Mouse (Mus musculus): ENCODE results near the gene Dtx3l.
"Not testable (repeated sequence)": the region's sequence is repeated elsewhere in the genome, so short reads cannot be mapped to it uniquely, and the experiment has no call there.

The Dtx3l gene

GRCm38 (mm10) chr16:35924341-35924740, 14.6 kb downstream of the Dtx3l start:
- DNase-seq (ENCODE audit: low spot score), result no peak

- DNase-seq (ENCODE audit: low spot score), result no peak
Measured at GRCm38 (mm10) chr16:35923546-35924198, 15.3 kb downstream of the Dtx3l start.

- no peak for DNase-seq (ENCODE audit: low spot score)
Measured at GRCm38 (mm10) chr16:35922301-35922895, 16.6 kb downstream of the Dtx3l start.

GRCm38 (mm10) chr16:35921676-35922235, 17.2 kb downstream of the Dtx3l start:
- no peak for DNase-seq (ENCODE audit: low spot score)

- no peak for DNase-seq (ENCODE audit: low spot score)
Measured at GRCm38 (mm10) chr16:35918721-35919543, 20.0 kb downstream of the Dtx3l start.

- no peak for DNase-seq (ENCODE audit: low spot score)
Measured at GRCm38 (mm10) chr16:35914301-35914700, 24.6 kb downstream of the Dtx3l start.

- no peak for DNase-seq (ENCODE audit: low spot score)
Measured at GRCm38 (mm10) chr16:35913526-35913925, 25.4 kb downstream of the Dtx3l start.

- no peak for DNase-seq (ENCODE audit: low spot score)
Measured at GRCm38 (mm10) chr16:35911449-35911848, 27.5 kb downstream of the Dtx3l start.

GRCm38 (mm10) chr16:35907432-35908201, 31.3 kb downstream of the Dtx3l start:
- no peak for DNase-seq (ENCODE audit: low spot score)

GRCm38 (mm10) chr16:35906887-35907286, 32.1 kb downstream of the Dtx3l start:
- DNase-seq (ENCODE audit: low spot score), result no peak

GRCm38 (mm10) chr16:35905819-35906485, 33.0 kb downstream of the Dtx3l start:
- DNase-seq (ENCODE audit: low spot score), result no peak

GRCm38 (mm10) chr16:35905355-35905754, 33.6 kb downstream of the Dtx3l start:
- DNase-seq (ENCODE audit: low spot score), result no peak

GRCm38 (mm10) chr16:35904121-35904736, 34.7 kb downstream of the Dtx3l start:
- DNase-seq (ENCODE audit: low spot score), result no peak

- no peak for DNase-seq (ENCODE audit: low spot score)
Measured at GRCm38 (mm10) chr16:35903014-35903640, 35.8 kb downstream of the Dtx3l start.

GRCm38 (mm10) chr16:35900541-35900940, 38.4 kb downstream of the Dtx3l start:
- DNase-seq (ENCODE audit: low spot score), result no peak

- no peak for DNase-seq (ENCODE audit: low spot score)
Measured at GRCm38 (mm10) chr16:35894997-35895396, 44.0 kb downstream of the Dtx3l start.

GRCm38 (mm10) chr16:35891603-35892002, 47.3 kb downstream of the Dtx3l start:
- DNase-seq (ENCODE audit: low spot score), result not testable (repeated sequence)

GRCm38 (mm10) chr16:35890645-35891044, 48.3 kb downstream of the Dtx3l start:
- DNase-seq (ENCODE audit: low spot score), result no peak

GRCm38 (mm10) chr16:35888910-35889309, 50.0 kb downstream of the Dtx3l start:
- no peak for DNase-seq (ENCODE audit: low spot score)

GRCm38 (mm10) chr16:35888174-35888573, 50.8 kb downstream of the Dtx3l start:
- DNase-seq (ENCODE audit: low spot score), result no peak
